Mouse (Mus musculus) telencephalon, adult 2 months (tissue): ENCODE measurements around the gene 4930562C15Rik.

Experiments used
- DNase-seq: peaks from one replicate; pipeline ENCODE4 v3.0.0-alpha.2; 2011; ENCODE audit warnings: low read depth, low spot score

Gene 4930562C15Rik

DNA sequence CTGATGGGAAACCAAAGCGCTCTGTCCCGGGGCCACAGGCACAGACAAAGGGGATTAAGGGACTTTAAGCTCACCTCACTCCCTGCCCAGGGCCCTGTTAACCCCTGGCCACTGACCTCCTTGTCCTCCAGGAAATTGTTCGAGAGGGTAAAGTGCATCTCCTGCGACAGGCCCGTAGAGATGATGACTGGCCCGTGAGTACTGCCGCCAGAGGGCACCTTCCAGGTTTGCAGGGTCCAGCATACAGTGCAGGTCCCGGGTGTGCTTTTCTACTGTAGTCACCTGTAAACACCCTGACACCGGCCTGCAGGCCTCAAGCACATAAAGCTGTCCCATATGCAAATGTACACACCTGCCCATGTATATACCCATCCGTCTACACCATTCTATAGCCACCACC lies 26.2 kb downstream of the 4930562C15Rik start:
- no peak for DNase-seq

DNA sequence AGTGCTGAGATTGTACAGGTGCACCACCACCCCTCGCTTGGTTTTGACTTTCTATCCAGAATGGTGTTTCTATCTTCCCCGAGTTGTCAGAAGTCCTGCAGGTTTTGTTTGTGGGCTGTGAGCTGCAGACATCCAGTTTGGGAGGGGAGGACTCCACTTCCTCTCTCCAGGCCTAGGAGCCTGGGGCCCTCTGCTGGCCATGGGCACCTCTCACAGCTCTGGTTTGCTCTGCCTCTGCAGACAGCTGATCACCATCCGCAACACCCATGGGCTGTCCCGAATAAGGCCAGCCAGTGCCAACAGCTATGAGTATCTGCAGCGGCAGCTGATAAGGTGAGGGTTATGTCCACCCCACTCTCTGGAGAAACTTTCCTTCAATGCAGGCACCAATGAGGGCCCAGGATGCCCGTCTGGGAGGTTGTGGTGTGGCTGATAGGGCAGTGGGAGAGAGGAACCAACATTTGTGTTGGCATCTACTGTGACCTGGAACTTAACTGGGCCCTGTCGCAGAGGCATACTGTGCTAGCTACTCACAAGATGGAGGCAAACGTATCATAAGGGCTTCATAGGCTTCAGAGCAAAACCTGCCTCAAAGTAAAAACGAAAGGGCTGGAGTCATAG lies 27.8 kb downstream of the 4930562C15Rik start:
- no peak for DNase-seq

DNA sequence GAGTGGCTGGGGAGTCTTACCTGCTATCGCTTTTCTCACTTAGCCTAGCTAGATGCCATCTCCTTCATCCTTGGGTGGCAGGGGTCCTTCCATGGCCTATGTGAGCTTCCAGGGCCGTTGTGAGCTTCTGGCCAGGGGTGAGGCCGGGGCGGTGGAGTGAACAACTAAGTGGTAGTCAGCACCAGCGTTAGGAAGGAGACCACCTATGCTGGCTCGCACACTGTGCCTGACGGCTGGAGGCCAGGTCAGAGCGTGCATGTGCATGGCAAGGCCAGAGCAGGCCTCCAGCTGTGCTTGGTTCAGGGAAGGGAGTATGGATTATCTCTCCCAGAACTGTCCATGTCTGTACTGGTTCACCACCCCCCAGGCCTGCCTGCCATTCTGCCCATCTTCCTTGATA lies 28.5 kb downstream of the 4930562C15Rik start:
- DNase-seq = no peak

DNA sequence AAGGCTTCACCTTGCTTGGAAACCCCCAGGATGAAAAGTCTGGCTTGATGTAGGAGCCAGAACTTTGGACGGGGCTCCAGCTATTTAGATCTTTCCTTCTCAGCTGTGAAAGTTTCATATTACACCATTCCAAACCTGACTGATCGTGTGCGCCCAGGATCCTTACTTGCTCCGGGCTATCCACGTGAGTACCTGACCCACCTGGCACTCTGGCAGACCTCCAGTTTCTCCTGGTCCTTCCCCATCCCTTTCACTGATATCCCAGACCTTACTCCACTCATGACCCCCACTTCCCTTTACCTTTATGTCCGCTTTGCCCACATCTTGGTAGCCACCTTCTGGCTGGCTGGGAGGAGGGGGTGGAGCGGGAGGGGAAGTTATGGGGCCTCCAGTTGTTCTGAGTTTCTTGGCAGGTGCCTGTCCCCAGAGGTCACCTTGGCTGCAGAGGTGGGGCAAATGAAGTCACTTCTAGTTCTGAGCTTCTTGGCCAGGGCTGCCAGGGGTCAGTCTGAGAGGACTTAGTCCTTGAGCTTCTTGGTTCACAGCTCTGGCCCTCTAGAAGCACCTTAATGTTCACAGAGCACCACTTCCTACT lies 31.0 kb downstream of the 4930562C15Rik start:
- no peak for DNase-seq

DNA sequence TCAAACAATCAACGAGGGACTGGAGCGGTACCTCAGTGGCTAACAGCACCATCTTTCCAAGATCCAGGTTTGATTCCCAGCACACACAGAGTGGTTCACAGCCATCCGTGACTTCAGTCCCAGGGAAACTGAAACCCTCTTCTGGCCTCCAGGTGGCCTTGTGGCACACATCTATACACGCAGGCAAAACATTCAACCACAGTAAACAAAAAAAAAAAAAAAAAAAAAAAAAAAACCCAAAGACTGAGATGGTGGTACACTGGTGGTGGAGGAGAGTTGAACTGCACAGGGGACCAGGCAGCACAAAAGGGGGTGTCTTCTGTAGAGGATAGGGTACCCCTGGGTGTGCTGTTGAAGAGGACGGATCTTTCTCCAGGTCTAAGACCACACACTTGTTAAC lies 35.3 kb downstream of the 4930562C15Rik start:
- DNase-seq = no peak

DNA sequence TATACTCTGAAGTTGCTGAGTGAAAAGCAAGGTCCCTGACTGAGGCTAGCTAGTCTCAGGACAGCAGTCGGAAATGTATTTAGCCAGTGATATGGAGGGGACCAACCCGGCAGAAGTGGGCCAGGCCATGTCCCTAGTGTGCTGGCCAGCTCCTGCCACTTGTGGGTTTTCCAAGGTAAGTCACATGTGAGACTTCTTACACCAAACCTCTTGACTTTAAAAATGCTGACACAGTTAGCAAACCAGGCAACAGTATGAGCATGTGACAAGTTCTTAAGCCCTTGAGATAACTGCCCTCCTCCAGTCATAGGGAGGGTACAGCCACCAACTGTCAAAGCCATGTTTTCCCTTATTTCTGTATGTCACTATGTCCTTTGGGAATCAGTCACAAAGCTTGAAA lies 36.7 kb downstream of the 4930562C15Rik start:
- no peak for DNase-seq

DNA sequence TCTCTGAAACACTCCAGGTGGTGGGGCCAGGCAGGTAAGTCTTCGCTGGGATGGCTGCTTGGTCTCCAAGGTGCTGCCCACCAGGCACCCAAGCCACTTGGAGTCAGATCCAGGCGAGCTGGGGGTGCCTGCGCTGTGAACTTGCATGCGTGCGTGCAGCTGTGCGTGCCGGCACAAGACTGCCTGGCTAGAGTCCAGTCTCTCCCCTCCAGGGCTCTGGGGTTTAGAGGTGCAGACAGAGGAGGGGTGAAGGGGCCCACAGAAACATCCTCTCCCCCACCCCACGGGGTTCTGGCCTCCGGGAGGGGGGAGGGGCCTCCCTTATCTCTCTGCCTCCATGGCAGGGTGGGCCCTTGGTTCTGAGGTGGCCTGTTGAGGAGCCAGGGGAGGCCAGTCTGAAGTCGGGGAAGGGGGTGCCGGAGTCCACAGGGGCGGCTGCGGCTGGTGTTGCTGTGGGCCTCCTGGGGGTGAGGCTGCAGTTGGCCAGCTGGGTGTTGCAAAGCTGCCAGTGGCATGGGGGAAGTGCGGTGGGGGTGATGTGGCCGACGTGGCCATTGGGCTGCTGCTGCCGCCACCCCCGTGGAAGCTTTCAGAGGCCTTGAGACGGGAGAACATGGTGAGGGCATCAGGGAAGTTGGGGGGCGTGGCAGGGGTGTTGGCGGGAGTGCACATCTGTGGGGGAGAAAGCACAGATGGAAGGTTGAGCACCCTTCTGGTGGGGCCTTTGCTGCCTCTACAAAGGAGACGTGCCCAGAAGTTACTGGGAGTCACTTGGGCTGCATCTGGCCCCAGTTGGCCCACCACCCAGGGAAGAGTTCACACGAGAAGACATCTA lies 40.2 kb downstream of the 4930562C15Rik start:
- DNase-seq = no peak

DNA sequence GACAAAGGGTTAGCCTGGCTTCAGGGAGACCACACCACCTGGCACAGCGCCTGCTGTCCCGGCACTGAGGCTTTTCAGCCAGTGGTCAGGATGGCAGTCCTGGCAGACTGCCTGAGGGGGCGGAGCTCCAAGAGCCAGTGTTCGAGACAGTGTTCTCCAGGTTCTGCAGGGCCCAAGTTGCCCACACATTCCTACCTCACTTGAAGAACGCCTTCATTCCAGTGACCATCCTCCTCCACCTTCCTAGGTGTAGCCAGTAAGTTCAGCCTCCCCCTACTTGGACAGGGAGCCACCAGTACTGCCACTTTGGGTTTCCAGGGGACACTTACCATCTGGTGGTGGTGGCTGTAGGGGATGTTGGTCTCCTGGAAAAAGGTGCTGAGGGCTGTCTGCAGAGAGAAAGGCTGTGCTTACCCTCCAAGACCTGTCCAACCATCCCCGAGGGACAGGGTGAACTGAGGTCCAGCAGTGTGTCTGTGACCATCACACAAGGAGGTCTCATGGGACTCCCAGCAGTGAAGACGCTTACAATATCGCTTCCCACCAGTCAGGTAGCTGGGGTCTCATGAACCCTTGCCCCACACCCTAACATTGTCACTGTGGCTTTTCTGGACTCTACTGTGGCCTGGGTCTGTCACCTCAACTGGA lies 40.9 kb downstream of the 4930562C15Rik start:
- no peak for DNase-seq

DNA sequence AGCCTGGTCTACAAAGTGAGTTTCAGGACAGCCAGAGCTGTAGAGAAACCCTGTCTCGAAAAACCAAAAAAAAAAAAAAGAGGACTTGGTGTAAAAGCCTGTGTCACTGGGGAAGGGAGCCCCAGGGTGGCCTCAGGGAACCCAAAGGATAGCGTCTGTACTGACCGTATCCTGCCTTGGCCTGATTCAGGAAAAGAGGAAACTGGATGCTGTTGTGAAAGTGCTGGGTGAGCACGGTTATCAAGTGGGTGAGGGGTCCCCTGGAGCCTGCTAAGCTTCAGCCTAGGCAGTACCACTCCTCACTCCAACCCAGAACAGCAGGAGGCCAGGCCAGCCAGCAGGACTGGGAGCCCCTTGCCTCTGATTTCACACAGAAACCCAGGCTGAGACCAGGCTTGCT lies 42.0 kb downstream of the 4930562C15Rik start:
- DNase-seq = no peak

DNA sequence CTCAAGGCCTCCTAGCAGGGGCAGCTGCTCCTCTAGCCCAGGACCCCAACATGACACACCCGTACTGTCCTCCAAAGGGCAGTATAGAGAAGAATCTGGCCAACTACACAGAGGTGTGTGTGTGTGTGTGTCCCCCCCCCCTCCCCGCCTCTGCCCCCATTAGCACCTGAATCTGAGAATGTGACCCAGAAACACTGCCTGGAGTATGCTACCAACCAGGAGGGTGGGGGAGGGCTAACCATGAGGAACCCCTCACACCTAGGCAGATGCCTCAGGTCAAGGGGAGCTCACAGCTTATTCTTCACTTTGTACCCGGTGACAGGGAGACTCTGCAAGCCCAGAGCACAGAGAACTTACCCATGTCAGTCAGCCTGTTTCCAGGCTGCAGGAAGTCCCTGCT lies 42.5 kb downstream of the 4930562C15Rik start:
- DNase-seq = no peak

DNA sequence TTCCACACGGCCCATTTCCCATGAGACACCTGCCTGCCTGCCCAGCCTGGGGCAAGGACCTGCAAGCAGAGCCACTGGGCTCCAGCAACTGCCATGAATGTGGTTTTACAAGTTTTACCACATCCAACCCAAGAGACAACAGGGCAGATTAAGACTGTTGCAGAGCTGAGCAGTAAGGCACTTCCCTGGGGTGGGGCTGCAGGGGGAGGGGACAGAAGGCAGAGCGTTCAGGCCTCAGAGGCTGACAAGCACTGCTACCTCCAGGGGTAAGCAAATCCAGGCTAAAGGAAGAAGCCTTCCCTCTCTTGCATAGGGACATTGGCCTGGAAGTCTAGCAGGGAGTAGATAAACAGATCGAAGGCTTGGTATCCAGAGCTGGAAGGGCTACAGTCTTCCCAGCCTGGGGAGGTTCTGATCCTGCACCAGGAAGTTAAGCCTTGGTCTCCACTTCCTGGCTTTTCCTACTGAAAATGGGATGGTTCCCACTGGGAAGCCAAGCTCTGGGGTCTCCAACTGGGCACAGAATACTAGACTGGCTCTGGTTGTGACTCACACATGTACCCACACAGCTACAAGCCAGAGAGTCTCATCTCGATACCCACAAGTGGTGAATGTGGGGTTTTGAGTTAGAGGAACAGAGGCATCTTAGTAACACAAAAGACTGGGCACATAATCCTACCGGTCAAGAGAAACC lies 43.1 kb downstream of the 4930562C15Rik start:
- DNase-seq = no peak

DNA sequence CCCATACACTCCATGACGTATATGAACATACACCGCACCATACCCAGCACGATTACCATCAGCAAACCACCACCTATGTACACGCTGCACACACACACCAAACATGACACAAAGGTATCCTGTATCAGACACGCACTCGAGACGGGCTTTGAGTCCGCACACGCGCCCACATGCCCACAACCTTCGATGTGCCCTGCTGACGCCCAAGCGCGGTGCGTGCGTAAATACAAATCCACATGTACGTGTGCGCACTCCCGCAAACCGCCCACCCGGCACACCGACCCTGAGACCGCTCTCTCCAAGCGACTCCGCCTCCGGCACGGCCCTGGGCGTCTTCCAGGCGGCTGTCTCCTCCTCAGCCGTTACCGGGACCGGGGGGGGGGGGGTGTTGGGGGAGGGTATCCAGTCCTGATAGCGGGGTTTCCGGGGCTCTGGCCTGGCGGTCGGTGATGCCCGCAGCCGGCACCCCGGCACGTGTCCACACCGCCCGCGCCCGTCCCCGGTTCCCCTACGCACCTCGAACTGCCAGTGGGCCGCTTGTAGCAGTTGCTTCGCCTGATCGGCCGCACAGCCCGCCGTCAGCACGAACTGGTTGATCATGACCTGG lies 44.0 kb downstream of the 4930562C15Rik start:
- DNase-seq = no peak

DNA sequence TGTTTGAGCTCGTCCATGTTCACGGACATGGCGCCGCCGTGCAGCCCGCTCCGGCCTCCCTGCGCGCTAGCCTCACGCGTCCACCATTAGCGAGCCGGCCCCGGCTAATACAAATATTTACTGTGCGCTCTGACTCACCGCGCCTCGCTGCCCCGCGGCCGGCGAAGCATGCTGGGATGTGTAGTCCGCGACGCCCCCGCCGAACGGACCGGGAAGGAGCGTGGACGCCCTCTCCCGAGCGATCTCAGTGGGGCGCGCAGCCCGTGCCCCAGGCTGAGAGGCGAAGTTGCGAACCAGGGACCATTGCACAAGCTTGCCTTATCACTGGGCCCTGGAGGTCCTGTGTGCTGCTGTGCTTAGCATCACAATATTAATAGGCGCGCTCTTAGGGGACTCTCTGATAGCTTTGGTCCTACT lies 44.5 kb downstream of the 4930562C15Rik start:
- peak; percentile 77 for DNase-seq

DNA sequence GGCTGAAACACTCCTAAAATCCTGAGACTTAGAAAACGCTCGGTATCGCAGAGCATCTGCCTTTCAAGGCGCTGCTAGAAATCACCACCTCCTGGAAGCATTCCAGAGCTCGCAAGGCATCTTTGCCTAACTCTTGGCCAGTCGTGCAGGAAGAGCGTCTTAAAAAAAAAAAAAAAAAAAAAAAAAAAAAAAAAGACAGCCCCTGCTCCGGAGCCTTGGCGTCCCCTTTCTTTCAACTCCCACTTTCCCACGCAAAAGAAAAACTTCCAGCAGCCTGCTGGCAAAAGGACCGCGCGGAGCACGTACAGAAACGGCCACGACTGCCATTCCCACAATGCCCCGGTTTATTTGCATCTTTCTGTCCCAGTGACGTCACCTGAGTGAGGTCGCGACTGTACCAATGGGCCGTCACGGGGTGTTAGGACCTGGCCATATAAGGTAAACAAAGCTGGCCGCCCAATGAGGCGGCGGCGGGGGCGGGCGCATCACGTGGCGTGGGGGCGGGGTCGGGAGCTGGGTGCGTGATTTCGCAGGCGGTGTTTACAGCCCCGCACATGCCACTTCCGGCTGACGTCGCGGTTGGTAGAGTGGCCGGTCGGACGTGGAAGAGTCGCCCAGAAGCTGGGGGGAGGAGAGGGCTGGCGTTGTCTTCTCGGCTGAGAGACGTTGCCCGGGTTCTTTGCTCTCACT lies 45.1 kb downstream of the 4930562C15Rik start, which contains the start of gene Ubald1:
Gene Ubald1, minus strand, starts transcription at position 180 of the 690 bp plus-strand sequence.
- DNase-seq = peak; percentile 100

DNA sequence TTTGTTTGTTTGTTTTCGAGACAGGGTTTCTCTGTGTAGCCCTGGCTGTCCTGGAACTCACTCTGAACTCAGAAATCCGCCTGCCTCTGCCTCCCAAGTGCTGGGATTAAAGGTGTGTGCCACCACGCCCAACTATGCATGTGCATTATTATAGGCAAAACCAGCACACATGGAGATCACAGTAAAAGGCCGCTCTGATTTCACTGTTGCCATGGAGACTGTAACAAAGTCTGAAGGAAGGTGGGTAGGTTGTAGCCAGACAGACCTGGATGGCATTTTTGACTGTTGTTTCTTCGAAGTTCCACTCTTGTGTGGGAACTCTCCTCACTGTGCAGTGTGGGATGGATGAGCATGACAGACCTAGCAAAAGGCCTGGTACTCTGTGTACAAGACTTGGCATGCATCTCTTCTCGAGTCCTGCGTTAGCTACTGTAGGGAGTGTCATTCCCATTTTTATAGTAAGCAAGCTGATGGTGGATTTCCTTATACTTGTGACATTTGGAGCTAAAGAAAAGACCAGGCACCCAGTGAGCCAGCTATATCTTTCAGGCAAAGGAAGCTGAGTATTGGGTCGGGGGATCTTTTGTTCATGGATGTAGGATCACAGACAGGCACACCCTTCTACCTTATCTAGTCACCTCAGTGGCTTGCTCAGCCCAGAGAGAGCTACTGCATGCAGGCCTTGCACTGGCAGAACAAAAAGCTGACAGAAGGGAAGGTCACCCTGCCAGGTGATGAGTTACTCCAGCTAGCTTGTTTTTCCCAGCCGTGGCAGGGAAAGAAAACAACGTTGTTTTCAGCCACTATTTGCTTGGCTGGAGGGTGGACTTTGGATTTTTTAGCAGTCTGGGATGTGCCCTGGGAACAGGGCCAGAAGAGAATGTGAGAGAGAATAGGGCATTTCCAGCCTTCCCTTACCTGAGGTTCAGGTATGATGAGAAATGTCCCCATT lies 46.5 kb downstream of the 4930562C15Rik start:
- no peak for DNase-seq

DNA sequence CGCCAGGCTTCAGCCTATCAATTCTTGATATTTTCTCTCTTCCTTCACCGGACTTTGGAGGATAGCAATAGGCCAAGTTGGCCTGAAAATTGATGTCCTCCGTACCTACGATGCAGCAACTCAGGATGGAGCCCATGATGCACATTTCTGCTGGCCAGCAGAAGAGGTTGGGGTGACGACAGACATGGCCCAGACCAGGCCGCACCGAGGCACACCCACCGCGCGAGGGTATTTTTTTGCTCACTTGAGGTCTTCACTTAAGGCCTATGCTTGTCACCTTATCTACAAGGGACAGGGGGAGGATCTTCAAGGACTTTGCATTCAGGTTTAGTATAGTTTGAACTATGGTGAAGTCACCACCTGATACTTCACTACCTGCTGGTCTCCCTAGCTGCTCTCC lies 49.7 kb downstream of the 4930562C15Rik start:
- no peak for DNase-seq

DNA sequence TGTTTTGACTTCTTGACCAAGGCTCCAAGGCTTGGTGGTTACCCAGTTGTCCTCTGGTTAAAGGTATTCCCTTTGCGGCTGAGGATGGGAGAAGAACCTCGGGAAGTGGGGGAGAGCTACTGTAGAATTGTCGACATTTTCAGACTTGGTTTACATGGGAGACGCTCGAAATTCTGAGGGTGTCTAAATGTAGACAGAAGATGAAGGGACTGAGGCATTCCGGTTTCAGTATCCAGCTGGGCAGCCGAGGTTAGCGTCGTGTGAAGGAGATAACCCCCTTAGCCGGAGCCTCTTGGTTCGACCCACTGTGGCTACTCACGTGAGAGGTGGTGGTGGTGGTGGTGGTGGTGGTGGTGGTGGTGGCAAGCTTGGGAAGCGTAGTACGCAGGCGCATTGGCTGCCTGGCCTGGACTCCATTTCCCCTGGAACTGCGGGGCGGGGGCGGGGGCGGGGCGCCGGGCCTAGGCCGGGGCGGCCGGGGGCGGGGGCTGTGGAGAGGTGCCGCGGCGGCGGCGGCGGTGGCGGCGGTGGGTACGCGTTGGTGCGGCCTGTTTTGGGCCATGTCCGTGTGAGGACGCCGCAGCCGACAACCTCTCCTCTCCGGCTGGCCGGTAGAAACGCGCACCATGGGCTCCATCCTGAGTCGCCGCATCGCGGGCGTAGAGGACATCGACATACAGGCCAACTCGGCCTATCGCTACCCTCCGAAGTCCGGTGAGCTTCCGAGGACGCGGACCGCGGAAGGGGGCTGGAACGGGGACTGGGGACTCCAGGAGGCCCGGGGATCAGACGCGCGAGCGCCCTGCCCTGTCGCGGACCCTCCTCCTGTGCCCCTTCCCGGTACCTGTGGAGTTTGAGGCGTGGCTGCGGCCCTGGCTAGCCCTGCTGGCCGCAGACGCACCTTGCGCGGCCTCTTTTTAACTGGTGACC lies 50.8 kb downstream of the 4930562C15Rik start, which contains the start of gene Mgrn1:
Gene Mgrn1, plus strand, starts transcription at position 490 of the 930 bp plus-strand sequence.
- peak; percentile 83 for DNase-seq

DNA sequence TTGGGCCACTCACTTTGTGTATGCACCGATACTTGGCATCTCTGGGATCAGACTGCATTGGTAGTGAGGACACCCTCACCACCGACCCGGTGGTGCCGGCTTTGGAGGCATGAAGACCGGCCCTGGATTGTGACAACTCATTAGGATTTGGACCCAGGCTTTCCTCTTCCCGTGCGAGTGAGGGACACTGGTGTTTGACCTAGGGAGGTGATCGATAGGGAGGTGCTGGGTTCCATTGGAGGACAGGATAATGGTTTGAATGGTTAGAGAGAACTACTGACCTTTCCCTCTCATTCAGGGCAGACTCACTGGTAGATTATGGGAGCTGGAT lies 51.4 kb downstream of the 4930562C15Rik start:
- no peak for DNase-seq
